Mouse (Mus musculus) thymus, adult 2 months (tissue): Measurements from ENCODE around the gene Ppy. TPM values are rescaled to one million over a fixed set of nuclear protein-coding genes. Genes with fewer than 3 reads are reported as not detected.

ENCODE experiments used
- DNase-seq: peaks from one replicate; pipeline ENCODE4 v3.0.0; 2021
- H3K27ac ChIP-seq: fragments of 200-500 bp; 2 replicates; pipeline ENCODE4 v1.5.1; 2012; ENCODE audit warnings: low read length, control low read depth; ENCODE audit not compliant: control insufficient read depth, insufficient read depth
- H3K27me3 ChIP-seq: fragments of 200-500 bp; 2 replicates; pipeline ENCODE4 v1.6.1; 2012; ENCODE audit warnings: mild to moderate bottlenecking, low read length, moderate library complexity, mixed read lengths; ENCODE audit not compliant: control insufficient read depth, insufficient read depth
- H3K36me3 ChIP-seq: fragments of 200-500 bp; 2 replicates; pipeline ENCODE4 v1.6.1; 2012; ENCODE audit warnings: mild to moderate bottlenecking, low read length, moderate library complexity; ENCODE audit not compliant: control insufficient read depth, insufficient read depth
- H3K4me1 ChIP-seq: fragments of 200-500 bp; replicated peaks from 2 replicates; pipeline ENCODE4 v1.6.1; 2012; ENCODE audit warnings: low read length; ENCODE audit not compliant: control insufficient read depth, insufficient read depth
- H3K4me3 ChIP-seq: fragments of 200-500 bp; 2 replicates; pipeline ENCODE4 v1.5.1; 2012; ENCODE audit warnings: mild to moderate bottlenecking, low read length, control low read depth, moderate library complexity; ENCODE audit not compliant: control insufficient read depth, insufficient read depth
- CTCF ChIP-seq: fragments of 200-500 bp; IDR thresholded peaks from 2 replicates; pipeline ENCODE4 v1.5.1; 2012; ENCODE audit warnings: mild to moderate bottlenecking, control low read depth, low read length, moderate library complexity, borderline replicate concordance; ENCODE audit not compliant: control insufficient read depth, poor library complexity, insufficient read depth; ENCODE audit errors: extremely low read depth
- POLR2A ChIP-seq: fragments of 200-500 bp; IDR thresholded peaks from 2 replicates; pipeline ENCODE4 v1.6.1; 2012; ENCODE audit warnings: mild to moderate bottlenecking, low read length, control low read depth, moderate library complexity; ENCODE audit not compliant: control insufficient read depth, poor library complexity, insufficient read depth; ENCODE audit errors: extremely low read depth
- whole genome bisulfite sequencing: fragments of 180-500 bp; shearing (Covaris S2); methylation state at CpG from one replicate; pipeline ENCODE4 v1.1.7; 2018; 5-methylcytosine and 5-hydroxymethylcytosine counted together
- polyA plus RNA-seq: library from polyadenylated mRNA; depleted of rRNA; stranded (reverse); fragments of >200 nt; gene quantifications from 2 replicates; pipeline ENCODE4 v1.2.3, GENCODE M21; 2012

The Ppy gene
- polyA plus RNA-seq, 1 experiment, result 11.8 TPM

- WGBS, result 12% methylated on average over 18 of the region's 18 CpGs
- H3K4me3 ChIP-seq, result no peak overlapping the region
- no peak for DNase-seq
Observed at GRCm38 (mm10) chr11:102082322-102082721, 18.8 kb downstream of the Ppy start.

DNA sequence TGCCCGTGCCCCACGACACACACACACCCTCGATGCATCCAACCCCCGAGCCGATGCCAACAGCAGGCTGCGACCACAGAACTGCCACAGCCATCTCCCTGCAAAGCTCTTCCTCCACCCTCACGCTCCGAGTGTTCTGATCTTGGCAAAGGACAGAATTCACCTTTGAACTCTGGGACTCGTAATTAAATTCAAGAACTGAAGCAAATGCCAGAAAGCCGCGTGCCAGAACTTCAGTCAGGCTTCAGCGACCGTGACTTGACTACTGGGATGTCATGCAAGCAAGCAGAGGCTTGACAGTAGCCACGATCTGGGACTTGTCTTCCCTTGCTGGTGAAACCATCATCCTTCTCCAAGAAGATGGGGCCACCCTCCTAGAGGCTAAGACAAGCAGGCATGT is 27.4 kb downstream of the Ppy start:
- no peak for TF ChIP-seq POLR2A
- TF ChIP-seq CTCF, result no peak
- no peak for DNase-seq
- Histone ChIP-seq H3K4me3 (no peak overlapping the region), H3K36me3 (no peaks in the 10 kb centered on the region), H3K27me3 (no peaks in the 10 kb centered on the region), H3K4me1 (no peaks in the 10 kb centered on the region; the same call in 1 of the 2 replicates), H3K27ac (no peak overlapping the region)
- WGBS, result 76% methylated on average over 14 of the region's 14 CpGs

More at GRCm38 (mm10) chr11:102082322-102082721, 18.8 kb downstream of the Ppy start:
- no peak overlapping the region for H3K27ac ChIP-seq
- TF ChIP-seq CTCF (no peak), POLR2A (no peak)
- peaks cover 8% of the 10 kb centered on the region; the same call in 1 of the 2 replicates for H3K27me3 ChIP-seq
- H3K36me3 ChIP-seq, result no peaks in the 10 kb centered on the region
- H3K4me1 ChIP-seq, result peaks cover 6% of the 10 kb centered on the region

DNA sequence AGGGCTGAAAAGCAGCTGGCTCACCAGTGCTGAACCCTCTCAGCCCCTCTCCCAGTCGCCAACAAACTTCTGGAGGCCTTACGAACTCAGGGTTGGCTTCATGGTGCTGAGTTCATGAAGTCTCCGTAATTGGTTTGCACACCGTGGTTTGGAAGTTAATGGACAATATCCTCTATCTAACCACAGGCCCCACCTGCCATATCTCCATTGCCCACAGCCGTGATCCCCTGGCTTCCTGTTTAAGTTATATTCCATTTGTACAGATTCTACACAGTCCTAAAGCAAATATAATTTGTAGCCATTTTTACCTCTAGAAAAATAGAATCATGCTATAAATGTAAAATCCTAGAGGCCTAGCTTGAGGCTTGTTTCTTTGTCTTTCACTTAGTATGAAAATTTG is 28.4 kb downstream of the Ppy start:
- no peak for DNase-seq
- no peak overlapping the region for H3K4me3 ChIP-seq
- no peaks in the 10 kb centered on the region; the same call in 1 of the 2 replicates for H3K4me1 ChIP-seq
- TF ChIP-seq POLR2A (no peak), CTCF (no peak)
- H3K27ac ChIP-seq, result no peak overlapping the region
- 20% methylated on average over 5 of the region's 5 CpGs for WGBS
- no peaks in the 10 kb centered on the region for H3K36me3 ChIP-seq
- H3K27me3 ChIP-seq, result no peaks in the 10 kb centered on the region

- no peak for DNase-seq
- Histone ChIP-seq H3K27me3 (no peaks in the 10 kb centered on the region), H3K4me3 (no peak overlapping the region), H3K27ac (no peak overlapping the region), H3K36me3 (no peaks in the 10 kb centered on the region), H3K4me1 (no peaks in the 10 kb centered on the region; the same call in 1 of the 2 replicates)
- WGBS, result 47% methylated on average over 13 of the region's 13 CpGs
- TF ChIP-seq CTCF, result no peak
- no peak for TF ChIP-seq POLR2A
Observed at GRCm38 (mm10) chr11:102070426-102070825, 30.7 kb downstream of the Ppy start.

DNA sequence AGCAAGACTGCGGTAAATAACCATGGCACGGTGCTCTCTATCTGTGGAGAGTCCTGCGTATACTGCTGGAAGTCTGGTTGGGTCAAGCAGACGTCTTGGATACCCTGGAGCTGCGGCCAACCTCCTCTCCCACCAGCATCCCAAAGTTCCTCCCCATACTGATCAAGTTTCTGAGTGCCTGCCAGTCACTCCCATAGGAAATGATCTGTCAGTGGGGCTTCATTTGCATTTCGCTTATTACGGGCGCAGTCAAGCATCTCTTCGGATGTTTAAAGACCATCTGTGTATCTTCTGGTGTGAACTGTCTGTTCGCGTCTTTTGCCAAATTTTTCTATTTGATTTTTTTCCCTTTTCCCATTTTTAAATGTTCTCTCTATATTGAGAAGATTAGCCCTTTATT is 31.5 kb downstream of the Ppy start:
- TF ChIP-seq POLR2A, result no peak
- TF ChIP-seq CTCF, result no peak
- Histone ChIP-seq H3K4me3 (no peak overlapping the region), H3K27ac (no peak overlapping the region), H3K4me1 (no peaks in the 10 kb centered on the region; the same call in 1 of the 2 replicates), H3K27me3 (no peaks in the 10 kb centered on the region), H3K36me3 (no peaks in the 10 kb centered on the region)
- DNase-seq, result no peak
- WGBS, result 79% methylated on average over 11 of the region's 11 CpGs

- TF ChIP-seq CTCF (no peak), POLR2A (no peak)
- Histone ChIP-seq H3K36me3 (no peaks in the 10 kb centered on the region), H3K27me3 (no peaks in the 10 kb centered on the region), H3K27ac (no peak overlapping the region), H3K4me3 (no peak overlapping the region), H3K4me1 (no peaks in the 10 kb centered on the region)
- 43% methylated on average over 2 of the region's 2 CpGs for WGBS
- no peak for DNase-seq
Observed at GRCm38 (mm10) chr11:102068969-102069368, 32.1 kb downstream of the Ppy start.

DNA sequence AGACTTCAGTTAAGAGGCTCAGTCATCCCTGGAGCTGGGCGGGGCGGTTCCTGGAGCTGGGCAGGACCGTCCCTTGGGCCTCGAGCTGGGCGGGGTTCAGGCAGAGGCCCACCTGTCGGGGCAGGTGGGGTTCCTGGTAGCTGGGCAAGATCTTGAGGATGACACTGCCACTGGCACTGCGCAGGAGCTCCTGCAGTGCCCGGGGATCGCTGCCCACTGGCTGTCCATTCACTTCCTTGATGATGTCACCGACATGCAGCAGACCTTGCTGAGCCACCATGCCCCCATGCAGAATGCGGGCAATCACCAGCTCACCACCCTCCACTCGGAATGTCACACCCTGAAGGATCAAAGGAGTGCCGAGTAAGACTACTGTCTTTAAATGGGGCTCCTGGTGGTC is 38.0 kb downstream of the Ppy start:
- no peak overlapping the region for H3K4me3 ChIP-seq
- DNase-seq, result no peak
- no peaks in the 10 kb centered on the region for H3K4me1 ChIP-seq
- H3K27ac ChIP-seq, result no peak overlapping the region
- no peaks in the 10 kb centered on the region for H3K36me3 ChIP-seq
- TF ChIP-seq CTCF (no peak), POLR2A (no peak)
- no peaks in the 10 kb centered on the region; the same call in 1 of the 2 replicates for H3K27me3 ChIP-seq
- WGBS, result 90% methylated on average over 13 of the region's 13 CpGs
